Mouse (Mus musculus) liver, embryonic 15.5 days (tissue): ENCODE data around the gene Ano10. TPM values are rescaled to one million over a fixed set of nuclear protein-coding genes. Genes with fewer than 3 reads are reported as not detected.

ENCODE experiments used
- microRNA-seq: library from miRNA; unstranded; fragments of <30 nt; microRNA quantifications from one replicate; pipeline ENCODE4, GENCODE M21; 2016
- polyA plus RNA-seq: library from polyadenylated mRNA; unstranded; fragments of >200 nt; fragmentation: Nextera tagmentation; extraction: Ambion mirVana; gene quantifications from 2 replicates; pipeline ENCODE4 v1.2.1, GENCODE M21; 2015

The Ano10 gene
- polyA plus RNA-seq, 1 experiment from 2014 or later = 13.7 TPM

Small RNA genes within 50 kb of the gene (microRNA-seq; reads per million reads assigned to microRNA genes)
- not detected for gene Mir8106

Other genes starting within 250 kb of the Ano10 start
- 18.4 and 18.6 TPM in 2 replicates for gene Snrk, start 177.2 kb downstream of the Ano10 start, polyA plus RNA-seq
- 24.6 and 27.0 TPM in 2 replicates for gene Abhd5, start 57.2 kb upstream of the Ano10 start, polyA plus RNA-seq